Mouse (Mus musculus): ENCODE measurements around the gene Rps27. TPM values are rescaled to one million over a fixed set of nuclear protein-coding genes. Genes with fewer than 3 reads are reported as not detected.

The Rps27 gene
- total and polyA plus RNA-seq, 3 experiments = 2,476 to 6,504 TPM; not detected in 1

GRCm38 (mm10) chr3:90258521-90258920 lies 45.1 kb upstream of the Rps27 start:
- H3K9me3 ChIP-seq (replicated peaks; ENCODE audit: insufficient read depth, low read length) = no peaks in the 10 kb centered on the region
- peaks cover 5 to 11% of the 10 kb centered on the region in 2 experiments for H3K36me3 ChIP-seq (ENCODE audit: control insufficient read depth in 1 of 2, insufficient read depth in 2 of 2, low read length in 2 of 2)
- H3K27ac ChIP-seq (ENCODE audit: control insufficient read depth, low read depth, low read length) = no peak overlapping the region
- H3K27me3 ChIP-seq (ENCODE audit: control insufficient read depth in 1 of 2, insufficient read depth in 2 of 2, low read length in 2 of 2) = no peaks in the 10 kb centered on the region
- H3K4me3 ChIP-seq (ENCODE audit: control insufficient read depth in 1 of 2, insufficient read depth in 1 of 2, low read depth in 2 of 2, low read length in 2 of 2) = no peak overlapping the region
- peaks cover 22% of the 10 kb centered on the region for H3K79me2 ChIP-seq (ENCODE audit: control insufficient read depth, insufficient read depth, low read length, poor library complexity)
- no peak for DNase-seq (ENCODE audit: low read depth, low spot score)
- peaks cover 3 to 5% of the 10 kb centered on the region in 2 experiments; a peak in 3 of 4 replicates for H3K4me1 ChIP-seq (ENCODE audit: control insufficient read depth in 1 of 2, insufficient read depth in 2 of 2, low read length in 2 of 2)
- TF ChIP-seq ZC3H11A (IDR thresholded peaks at IDR 0.05; ENCODE audit: low read depth, low read length) = no peak
- no peak for TF ChIP-seq ELF1 (IDR thresholded peaks at IDR 0.05; ENCODE audit: low read depth, low read length)
- no peak for TF ChIP-seq ETS1 (IDR thresholded peaks at IDR 0.05; ENCODE audit: low read depth, low read length)
- TF ChIP-seq E2F4 (IDR thresholded peaks at IDR 0.05; ENCODE audit: borderline replicate concordance, low read depth, low read length) = no peak
- no peak for TF ChIP-seq POLR2AphosphoS2 (IDR thresholded peaks at IDR 0.05; ENCODE audit: low read length)
- TF ChIP-seq JUND (IDR thresholded peaks at IDR 0.05; ENCODE audit: low read depth, low read length) = no peak
- no peak for TF ChIP-seq MAZ (IDR thresholded peaks at IDR 0.05; ENCODE audit: low read depth, low read length)
- no peak for TF ChIP-seq MYB (IDR thresholded peaks at IDR 0.05; ENCODE audit: low read depth, low read length)
- TF ChIP-seq MYC (IDR thresholded peaks at IDR 0.05; ENCODE audit: low read depth, low read length) = no peak
- TF ChIP-seq SMC3 (IDR thresholded peaks at IDR 0.05; ENCODE audit: low read depth, low read length) = no peak
- no peak for TF ChIP-seq GATA1 (IDR thresholded peaks at IDR 0.05; ENCODE audit: low read depth, low read length)
- TF ChIP-seq NRF1 (IDR thresholded peaks at IDR 0.05; ENCODE audit: insufficient read depth, low read depth, low read length, poor library complexity, severe bottlenecking) = no peak
- TF ChIP-seq ZKSCAN1 (IDR thresholded peaks at IDR 0.05; ENCODE audit: low read depth, low read length) = no peak
- H3K9ac ChIP-seq (ENCODE audit: control insufficient read depth, low read depth, low read length, poor library complexity, severe bottlenecking) = no peak overlapping the region

- Histone ChIP-seq H3K9ac (ENCODE audit: control insufficient read depth, low read depth, low read length, poor library complexity, severe bottlenecking) (no peak overlapping the region), H3K4me1 (ENCODE audit: control insufficient read depth in 1 of 2, insufficient read depth in 2 of 2, low read length in 2 of 2) (peaks cover 3 to 5% of the 10 kb centered on the region in 2 experiments; a peak in 3 of 4 replicates), H3K4me3 (ENCODE audit: control insufficient read depth in 1 of 2, insufficient read depth in 1 of 2, low read depth in 2 of 2, low read length in 2 of 2) (no peak overlapping the region), H3K36me3 (ENCODE audit: control insufficient read depth in 1 of 2, insufficient read depth in 2 of 2, low read length in 2 of 2) (peaks cover 5 to 11% of the 10 kb centered on the region in 2 experiments), H3K79me2 (ENCODE audit: control insufficient read depth, insufficient read depth, low read length, poor library complexity) (peaks cover 22% of the 10 kb centered on the region), H3K27me3 (ENCODE audit: control insufficient read depth in 1 of 2, insufficient read depth in 2 of 2, low read length in 2 of 2) (no peaks in the 10 kb centered on the region), H3K27ac (ENCODE audit: control insufficient read depth, low read depth, low read length) (no peak overlapping the region), H3K9me3 (replicated peaks; ENCODE audit: insufficient read depth, low read length) (no peaks in the 10 kb centered on the region)
- no peak for TF ChIP-seq GABPA (IDR thresholded peaks at IDR 0.05; ENCODE audit: low read depth, low read length)
- no peak for TF ChIP-seq MAZ (IDR thresholded peaks at IDR 0.05; ENCODE audit: low read depth, low read length)
- no peak for DNase-seq (ENCODE audit: low read depth, low spot score)
These were observed 43.5 kb upstream of the Rps27 start for GRCm38 (mm10) chr3:90256731-90257530.

Data from MEL (cell line).